Mouse (Mus musculus) layer of hippocampus, adult 2 months (tissue): ENCODE measurements at regions not wholly inside any gene's neighbourhood (a gene's known extent, or its start where the extent isn't known, plus 50 kb on each side); places are given as distances from the start of the nearest gene placed in this dataset.

Experiments used
- DNase-seq, 2 experiments: peaks; one replicate each; pipeline ENCODE4 v3.0.0; 2022; ENCODE audit warnings: low spot score in 2 of 2
- H3K27ac ChIP-seq: fragments of 200-600 bp; 2 replicates; pipeline ENCODE4 v1.8.1; 2022
- H3K4me3 ChIP-seq: fragments of 200-600 bp; 2 replicates; pipeline ENCODE4 v1.8.1; 2022; ENCODE audit warnings: mild to moderate bottlenecking
- CTCF ChIP-seq: fragments of 200-600 bp; conservative IDR thresholded peaks from 2 replicates; pipeline ENCODE4 v1.8.1; 2022; ENCODE audit warnings: antibody characterized with exemption, mild to moderate bottlenecking, moderate library complexity

GRCm38 (mm10) chrX:85329474-85330225, 80.2 kb downstream of the Fthl17a start:
- Histone ChIP-seq H3K4me3 (no peak overlapping the region), H3K27ac (no peak overlapping the region)
- DNase-seq, result no peak
- no peak for TF ChIP-seq CTCF

- no peak for TF ChIP-seq CTCF
- Histone ChIP-seq H3K27ac (no peak overlapping the region), H3K4me3 (no peak overlapping the region)
- DNase-seq, result no peak
Observed at GRCm38 (mm10) chrX:85343517-85343916, 94.0 kb downstream of the Fthl17a start.

GRCm38 (mm10) chrX:85375296-85375695, 125.8 kb downstream of the Fthl17a start:
- no peak for DNase-seq
- Histone ChIP-seq H3K4me3 (no peak overlapping the region), H3K27ac (no peak overlapping the region)
- no peak for TF ChIP-seq CTCF

GRCm38 (mm10) chrX:85384452-85384851, 135.0 kb downstream of the Fthl17a start:
- Histone ChIP-seq H3K27ac (no peak overlapping the region), H3K4me3 (no peak overlapping the region)
- DNase-seq, result no peak
- peak; percentile 49 for TF ChIP-seq CTCF
